Mouse (Mus musculus) MN1 (cell line): ENCODE measurements at regions not wholly inside any gene's neighbourhood (a gene's known extent, or its start where the extent isn't known, plus 50 kb on each side); places are given as distances from the start of the nearest gene placed in this dataset.
A peak's percentile ranks its signal among the peaks of the same experiment; 100 is the strongest.

Experiments used
- DNase-seq: peaks from one replicate; pipeline ENCODE4 v3.0.0-alpha.2; 2016; ENCODE audit warnings: low spot score

DNA sequence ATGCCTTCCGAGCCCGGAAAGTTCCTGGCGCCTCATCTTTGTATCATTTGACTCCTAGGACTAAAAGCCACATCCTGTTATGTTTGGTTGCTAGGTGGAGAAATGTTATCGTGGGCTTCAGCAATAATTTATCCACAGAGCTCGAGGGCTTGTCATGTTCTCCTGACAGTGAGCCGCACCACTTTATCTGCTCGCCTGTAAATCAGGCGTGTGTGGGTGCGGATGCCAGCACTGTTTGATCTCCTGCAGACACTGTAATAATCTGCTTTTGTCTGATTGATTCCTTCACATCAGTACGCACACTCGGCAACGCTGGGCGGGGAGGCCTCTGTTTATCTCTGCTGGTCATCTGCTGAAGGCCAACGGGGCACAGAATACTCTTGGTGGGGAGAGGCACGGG lies 178.5 kb upstream of the Zfp64 start:
- peak; percentile 44 for DNase-seq

DNA sequence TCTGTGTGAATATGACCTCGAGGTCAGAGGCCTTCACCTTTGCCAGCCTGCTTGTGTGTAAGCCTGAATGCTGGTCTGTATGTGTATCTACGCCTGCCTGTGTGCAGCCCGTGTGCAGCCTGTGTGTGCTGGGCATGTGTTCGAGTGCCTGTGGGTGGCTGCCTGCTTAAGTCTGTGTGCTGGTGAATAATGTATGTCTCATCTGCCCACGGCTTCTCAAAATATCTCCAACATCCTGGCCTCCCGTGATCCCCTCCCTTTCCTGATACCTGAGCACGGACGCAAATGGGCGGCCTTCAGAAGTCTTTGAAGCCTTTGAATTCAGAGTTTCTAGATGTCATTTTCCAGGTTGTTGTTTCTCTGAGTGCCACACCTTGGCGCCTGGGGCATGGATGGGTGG lies 170.1 kb upstream of the Zfp64 start:
- no peak for DNase-seq

DNA sequence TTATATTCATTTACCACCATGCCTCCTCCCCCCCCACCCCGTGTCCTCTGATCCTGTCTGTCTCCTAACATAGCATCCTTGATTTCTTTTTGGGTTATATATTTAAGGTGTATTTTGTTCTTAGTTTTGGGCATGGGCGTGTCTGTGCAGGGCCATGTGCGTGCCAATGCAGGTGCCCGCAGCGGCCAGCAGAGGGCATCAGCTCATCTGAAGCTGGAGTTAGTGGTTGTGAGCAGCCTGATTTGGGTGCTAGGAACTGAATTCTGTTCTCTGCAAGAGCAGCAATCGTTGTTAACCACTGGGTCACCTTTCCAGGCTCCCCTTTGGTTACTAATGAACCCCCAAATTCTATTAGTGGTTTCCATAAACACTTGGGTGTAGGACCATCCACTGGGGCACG lies 167.5 kb upstream of the Zfp64 start:
- no peak for DNase-seq

DNA sequence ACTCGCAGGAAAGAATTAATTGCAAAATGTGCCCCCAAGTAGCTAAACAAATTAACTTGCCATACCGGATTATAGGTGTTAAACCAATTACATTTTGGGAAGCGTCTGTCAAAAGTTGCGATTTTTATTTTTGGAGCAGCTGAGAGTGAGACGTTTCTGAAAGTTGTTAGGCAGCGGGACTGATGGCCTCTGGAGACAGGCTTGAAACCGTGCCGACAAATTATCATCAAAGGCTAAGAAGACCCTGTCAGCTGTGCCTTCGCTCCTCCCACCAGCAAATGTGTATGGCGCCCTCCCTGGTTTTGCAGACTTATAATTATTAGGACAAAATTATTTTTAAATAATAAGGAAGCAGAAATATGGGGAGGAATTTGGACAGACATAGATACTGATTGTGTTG lies 161.5 kb upstream of the Zfp64 start:
- no peak for DNase-seq

DNA sequence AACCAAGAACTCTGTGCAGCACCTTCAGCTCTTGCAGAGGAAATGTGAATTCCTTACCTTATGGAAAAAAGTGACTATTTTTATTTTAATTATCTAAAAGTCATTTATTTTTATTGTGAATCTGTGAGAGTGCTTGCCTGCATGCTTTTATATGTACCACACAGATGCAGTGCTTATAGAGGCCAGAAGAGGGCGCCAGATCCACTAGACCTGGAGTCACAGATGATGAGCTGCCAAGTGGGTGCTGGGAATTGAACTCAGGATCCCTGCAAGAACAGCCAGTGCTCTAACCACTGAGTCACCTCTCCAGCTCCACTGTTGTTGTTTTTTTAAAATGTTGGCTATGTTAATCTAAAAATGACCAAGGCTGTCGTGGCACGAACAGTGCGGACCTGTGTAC lies 153.7 kb upstream of the Zfp64 start:
- DNase-seq: no peak

DNA sequence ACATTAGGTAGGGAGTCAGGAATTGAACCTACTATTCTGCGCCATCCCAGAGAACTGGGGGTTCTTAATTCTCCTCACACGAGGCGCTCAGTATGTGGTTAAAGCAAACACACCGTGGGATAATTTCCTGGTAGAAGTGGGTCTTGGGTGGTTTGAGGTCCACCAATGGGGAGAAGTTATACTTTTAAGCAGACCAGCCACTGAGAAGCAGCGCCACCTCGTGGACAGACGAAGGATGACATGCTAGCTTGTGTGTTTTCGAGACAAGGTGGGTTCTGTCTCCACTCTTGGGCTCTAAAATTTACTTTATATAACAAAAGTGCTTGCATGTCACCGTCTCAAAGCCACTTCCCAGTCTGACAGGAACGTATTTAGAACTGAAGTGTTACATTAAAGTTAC lies 152.7 kb upstream of the Zfp64 start:
- DNase-seq: peak; percentile 22

DNA sequence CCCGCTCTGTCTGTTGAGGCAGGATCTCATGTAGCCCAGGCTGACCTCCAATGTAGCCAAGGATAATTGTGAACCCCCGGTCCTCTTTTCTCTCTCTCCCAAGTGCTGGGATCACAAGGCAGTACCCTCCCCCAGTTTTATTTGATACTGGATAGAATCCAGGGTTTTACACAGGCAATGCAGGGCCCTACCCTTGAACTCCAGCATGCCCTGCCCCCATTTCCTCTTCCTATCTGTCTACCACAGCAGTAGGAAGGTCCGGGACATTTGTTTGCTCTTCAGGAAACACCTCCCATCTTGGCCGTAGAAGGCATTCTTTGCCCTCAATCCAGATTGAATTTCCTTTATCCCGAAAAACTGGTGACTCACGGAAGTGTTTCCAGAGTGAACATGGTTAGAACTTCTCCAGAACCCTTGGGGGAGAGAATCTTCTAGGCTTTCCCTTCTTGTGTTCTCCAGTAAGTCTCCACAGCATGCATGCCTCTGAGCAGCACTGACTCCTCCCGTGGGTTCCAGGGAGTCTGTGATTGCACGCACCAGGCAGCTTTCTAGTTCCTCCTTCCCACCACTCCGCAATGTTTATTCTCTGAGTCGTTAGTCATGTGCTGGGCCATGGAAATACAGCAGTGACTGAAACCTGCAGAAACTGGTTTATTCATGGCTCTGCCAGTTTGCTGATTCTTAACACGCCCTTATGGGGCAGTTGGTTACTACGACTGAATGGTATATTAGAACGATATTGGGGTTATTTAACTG lies 146.3 kb upstream of the Zfp64 start:
- no peak for DNase-seq

DNA sequence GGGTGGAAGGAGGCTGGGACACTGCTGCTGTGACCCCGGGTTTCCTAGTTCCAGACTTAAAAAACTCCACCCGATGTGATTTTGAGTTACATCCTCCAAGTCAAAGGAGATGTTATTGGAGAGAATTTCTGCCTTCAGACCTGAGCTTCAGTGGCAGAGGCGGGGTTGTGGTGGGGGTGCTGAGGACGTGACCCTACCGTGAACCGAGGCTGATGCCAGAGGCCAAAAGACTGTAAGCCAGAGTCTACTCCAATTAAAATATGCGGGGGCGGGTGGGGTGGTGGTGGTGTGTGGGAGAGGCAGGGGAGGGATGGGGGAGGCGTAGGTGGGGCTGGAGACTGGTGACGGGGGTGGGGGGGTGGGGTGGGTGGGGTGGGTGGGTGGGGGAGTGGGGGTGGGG lies 145.1 kb upstream of the Zfp64 start:
- DNase-seq: no peak

DNA sequence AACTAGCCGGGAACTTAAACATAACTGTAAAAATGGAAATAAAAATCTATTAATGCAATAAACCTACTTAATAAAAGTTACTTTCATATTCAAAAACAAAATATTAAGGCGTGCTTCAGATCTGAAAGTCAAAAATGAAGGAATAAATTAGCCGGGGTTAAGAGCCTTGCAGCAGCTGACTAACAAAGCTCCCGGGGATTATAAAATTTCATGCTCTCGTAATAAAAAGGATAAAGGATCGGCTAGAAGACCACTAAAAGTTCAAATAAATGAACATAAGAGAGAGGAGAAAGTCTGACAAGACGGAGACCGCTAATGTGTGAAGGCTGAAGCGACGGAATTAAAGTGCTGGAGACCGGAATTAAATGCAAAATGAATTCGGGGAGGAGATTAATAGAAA lies 144.3 kb upstream of the Zfp64 start:
- DNase-seq: no peak

DNA sequence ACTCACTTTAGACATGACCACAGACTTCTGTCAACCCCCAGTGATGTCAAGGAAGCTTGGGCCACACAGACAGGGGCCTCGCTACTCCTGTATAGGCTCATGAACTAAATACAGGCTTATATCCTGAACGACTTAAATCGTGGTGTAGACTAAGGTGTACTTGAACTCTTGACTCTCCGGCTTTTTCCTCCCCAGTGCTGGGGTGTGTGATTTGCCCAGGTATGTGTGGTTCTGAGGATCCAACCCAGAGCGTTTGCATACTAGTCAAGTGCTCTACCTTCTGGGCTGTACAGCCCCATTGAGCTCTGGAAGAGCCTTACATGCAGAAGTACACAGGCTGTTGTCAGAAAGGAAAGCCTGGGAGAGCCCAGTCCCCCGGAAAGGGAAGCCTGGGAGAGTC lies 143.2 kb upstream of the Zfp64 start:
- no peak for DNase-seq

DNA sequence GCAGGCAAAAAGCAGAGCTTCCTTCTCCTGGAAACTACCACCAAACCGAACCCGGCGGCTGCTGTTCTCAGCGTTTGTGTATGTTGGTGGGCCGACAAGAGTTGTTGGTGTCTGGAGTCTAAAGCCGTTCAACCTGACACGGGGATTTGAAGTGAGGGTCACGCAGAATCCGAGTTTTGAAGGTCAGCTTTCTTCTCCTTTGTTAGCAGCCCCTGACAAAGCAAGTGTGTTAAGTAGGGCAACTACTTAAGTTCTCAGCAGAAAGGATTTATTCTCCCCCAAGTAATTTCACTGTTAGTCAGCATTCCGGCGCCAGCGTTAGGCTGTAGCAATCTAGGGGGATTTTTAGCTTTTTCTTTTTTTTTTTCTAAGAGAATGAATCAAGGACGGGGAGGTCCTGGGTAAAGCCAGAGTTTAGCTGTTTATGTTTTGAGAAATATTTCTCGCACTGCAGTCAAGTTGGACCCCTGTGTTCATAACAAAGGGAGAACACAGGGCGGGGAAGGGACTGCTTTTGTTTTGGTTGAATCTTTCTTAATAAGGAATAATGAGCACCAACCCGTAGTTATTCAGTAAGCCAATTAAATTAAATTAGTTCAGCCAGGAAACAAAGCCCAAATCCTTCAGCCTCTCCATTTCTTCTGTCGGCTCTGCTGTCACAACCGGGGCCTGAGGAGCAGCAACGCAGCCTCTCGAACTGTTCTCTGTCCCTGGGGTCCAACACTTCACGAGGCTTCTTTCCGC lies 138.8 kb upstream of the Zfp64 start:
- DNase-seq: no peak

DNA sequence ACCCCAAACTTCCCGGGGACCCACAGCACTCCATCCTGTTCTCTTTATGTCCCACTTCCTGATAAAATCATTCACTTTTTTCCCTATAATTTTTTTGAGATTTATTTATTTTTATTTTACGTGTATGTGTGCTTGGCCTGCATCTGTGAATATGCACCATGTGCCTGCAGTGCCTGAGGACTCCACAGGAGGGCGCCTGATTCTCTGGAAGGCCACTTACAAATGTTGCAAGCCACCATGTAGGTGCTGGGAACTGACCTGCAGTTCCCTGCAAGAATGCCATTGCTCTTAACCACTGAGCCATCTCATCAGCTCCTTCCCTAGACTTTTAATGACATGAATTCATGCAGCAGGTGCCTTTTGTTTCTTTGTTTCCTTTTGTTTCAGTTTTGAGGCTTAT lies 134.9 kb upstream of the Zfp64 start:
- DNase-seq: no peak

DNA sequence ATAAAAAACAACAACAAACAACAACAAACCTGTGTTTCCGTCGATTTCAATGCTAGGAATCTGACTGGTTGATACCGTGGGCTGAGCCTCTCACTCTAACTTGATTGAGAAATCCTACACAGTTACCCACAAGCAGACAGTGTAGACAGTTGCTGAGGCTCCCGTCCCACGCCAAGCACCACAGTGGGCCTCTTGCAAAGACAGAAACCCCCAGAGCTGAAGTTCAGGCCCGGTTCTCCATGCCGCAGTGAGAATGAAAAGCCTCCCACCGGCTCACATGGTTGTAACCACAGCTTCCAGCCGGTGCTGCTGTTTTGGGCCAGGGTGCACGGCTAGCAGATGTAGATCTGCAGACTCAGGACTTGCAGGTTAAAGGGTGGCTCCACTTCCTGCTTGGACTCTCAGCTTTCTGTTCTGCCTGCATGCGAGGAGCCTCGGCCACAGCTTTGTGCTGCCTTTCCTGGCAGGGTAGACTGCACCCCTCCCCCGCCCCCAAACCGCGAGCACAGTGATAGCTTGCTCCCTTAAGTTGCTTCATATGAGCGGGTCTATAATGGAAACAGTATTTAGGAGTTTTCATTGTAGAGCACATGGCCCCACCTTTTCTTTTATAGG lies 133.6 kb upstream of the Zfp64 start:
- DNase-seq: no peak

DNA sequence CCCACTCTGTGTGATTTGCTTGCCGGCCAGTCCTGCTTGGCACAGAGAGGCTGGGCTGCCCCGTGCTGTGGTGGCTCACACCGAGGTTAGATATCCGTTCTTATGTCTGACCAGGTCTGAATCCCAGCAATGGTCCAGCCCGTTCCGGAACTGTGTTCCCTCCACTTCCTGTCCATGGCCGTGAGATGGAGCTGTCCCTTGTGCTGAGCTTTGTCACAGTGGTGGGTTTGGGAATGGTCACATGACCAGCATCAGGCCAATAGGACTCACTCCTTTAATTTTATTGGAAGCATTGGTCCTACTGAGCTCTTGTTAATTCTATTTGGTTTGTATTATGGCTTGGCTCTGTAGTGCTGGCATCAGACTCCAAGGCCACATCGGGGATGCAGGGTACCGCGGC lies 132.9 kb upstream of the Zfp64 start:
- no peak for DNase-seq

DNA sequence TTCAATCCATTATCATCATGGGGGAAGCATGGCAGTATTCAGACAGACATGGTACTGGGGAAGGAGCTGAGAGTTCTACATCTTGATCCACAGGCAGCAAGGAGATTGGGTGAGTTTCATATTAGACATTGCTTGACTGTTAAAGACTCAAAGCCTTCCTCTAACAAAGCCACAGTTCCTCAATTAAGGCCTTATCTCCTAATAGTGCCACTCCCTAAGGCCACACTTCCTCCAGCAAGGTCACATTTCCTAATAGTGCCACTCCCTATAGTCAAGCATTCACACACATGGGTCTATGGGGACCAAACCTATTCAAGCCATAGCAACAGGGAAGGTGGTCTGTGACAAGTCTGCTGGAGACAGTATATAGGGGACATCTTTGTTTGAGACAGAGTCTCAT lies 115.9 kb upstream of the Zfp64 start:
- DNase-seq: no peak

DNA sequence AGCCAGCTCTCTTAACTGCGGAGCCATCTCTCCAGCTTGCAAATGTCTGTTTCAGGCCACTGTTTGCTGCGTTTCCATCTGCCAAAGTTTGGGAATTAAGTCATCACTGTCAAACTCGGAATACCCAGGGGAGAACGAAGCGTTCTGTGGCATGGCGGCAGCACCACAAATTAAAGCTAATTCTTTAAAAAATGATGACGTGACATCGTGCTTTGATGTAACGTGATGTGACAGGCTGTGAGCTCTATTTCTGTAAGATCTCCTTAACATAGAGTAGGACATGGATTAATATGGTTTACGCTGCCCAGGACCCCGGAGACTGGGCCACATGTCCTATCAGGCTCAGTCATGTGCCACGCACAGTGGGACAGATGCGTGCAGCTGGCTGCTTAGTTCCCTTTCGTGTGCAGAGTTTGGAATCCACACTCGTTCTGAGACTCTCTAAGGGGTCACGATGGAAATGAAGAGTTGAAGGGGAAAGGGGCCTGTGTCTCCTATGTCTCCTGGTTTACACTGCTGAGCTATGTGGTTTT lies 109.8 kb upstream of the Zfp64 start:
- no peak for DNase-seq

DNA sequence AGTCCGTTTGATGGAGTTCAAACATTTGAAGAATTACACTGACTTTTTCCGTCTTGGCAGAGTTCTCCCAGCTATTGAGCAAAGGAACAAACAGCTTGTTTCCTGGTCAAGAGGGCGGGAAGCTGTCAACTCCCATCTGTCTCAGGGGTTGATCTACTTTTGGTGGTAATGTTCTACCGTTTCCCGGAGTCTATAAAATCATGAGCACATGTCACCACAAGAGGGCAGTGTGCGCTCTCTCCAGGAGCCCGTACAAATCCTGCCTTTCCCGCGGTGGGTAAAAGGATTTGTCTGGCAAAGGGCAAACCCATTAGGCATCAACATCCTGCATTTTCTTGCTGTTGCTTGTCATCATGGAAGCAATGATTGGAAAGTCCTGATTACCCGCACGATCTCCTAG lies 106.1 kb upstream of the Zfp64 start:
- DNase-seq: peak; percentile 89

DNA sequence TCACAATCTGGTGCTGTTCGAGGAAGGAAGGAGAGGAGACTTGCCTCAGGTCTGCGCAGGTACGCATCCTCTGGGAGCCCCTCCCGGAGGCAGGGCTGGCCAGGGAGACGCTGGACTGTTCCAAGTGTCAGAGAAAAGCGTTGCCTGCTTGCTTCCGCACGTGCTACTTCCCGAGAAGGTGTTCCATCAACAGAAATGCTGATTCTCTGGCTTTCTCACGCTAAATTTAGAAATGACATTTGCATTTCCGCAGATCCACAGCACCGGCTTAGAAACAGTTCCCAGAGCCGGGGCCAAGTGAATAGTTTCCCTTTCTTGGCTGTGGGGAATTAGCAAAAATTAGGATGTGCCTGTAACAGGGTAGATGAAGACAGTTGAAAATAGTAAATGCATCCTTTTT lies 105.1 kb upstream of the Zfp64 start:
- DNase-seq: no peak

DNA sequence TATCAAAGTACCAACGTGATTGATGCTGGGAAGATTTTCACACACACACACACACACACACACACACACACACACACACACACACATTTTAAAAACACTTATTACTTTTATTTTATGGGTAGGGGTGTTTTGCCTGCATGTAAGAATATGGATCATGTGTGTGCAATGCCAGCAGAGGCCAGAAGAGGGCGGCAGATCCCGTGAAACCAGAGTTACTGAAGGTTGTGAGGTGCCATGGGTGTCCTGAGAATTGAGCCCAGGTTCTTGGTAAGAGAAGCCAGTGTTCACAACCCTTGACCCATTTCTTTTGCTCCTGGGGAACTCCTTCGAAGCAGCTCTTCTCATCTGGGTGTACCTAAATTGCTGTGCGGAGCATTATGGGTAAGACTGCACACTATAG lies 102.4 kb upstream of the Zfp64 start:
- DNase-seq: no peak

DNA sequence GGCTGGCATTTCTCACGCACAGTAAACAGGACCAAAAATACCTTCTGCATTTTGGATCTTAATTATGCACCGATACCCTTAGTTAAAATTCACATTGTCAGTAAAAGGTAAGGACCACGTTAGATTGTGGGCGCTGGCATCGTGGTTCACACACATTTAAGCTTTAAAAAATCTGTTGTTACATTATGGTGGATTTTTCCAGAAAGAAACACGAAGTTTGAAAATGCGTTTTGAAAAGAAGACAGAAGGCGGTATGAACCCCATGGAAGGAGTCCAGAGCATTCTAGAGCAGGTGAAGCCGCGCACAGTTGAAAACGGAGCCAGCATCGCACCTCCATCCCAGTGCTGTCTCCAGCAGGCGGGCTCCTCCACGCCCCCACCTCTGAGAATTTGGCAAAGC lies 94.6 kb upstream of the Zfp64 start:
- no peak for DNase-seq

DNA sequence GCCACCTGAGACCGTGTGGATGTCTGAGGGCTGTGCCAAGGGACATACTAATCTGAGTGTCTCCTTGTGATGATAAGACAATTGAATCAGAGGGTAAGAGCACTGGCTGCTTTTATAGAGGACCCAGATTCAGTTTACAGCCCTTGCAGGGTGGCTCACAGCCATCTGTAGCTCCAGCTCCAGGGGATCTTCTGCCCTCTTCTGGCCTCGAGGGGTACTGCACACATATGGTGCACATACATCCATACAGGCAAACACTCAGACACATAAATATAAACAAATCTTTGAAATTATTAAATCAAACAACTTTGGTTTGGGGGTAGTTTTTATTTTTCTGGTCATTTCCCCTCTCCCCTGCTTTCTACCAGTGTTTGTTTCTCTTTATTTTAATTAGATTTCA lies 86.4 kb upstream of the Zfp64 start:
- DNase-seq: no peak

DNA sequence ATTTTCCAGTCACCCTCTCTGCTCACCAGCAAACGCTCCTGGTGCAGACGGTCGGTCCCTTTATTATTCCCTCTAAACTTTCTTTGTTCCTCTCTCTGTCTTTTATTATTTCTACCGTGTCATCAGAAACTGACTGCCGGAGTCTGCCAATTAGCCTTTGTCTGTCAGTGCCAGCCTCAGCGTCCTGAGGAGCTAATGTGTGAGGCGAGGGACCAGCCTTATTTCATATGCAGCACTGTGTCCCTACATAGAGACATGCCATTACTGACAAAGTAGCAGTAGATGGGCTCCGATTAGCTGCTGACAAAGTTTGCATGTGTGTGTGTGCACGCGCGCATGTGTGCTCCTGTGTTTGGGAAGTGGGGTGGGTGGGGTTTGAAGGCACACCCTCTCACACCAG lies 82.6 kb upstream of the Zfp64 start:
- DNase-seq: no peak

DNA sequence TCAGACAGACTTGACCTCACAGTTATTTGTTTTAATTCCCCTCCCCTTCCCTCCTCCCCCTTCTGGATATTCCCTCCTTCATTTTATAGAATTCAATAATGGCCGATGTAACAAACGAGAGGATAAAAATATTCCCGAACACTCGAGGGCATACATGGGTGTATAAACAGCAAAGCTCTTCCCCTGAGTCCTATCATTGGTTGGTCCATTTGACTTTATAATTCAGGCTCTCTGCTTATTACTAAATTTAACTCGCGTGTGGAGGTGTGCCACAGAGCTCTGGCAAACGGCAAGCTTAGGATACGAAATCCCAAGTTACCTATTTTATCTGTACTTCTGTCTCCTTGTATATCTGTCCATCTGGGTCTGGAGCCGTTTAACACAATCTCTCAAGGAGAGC lies 82.1 kb upstream of the Zfp64 start:
- DNase-seq: no peak
